17 mouse cellular contexts compared by ENCODE assay signal in the genomic region with DNA sequence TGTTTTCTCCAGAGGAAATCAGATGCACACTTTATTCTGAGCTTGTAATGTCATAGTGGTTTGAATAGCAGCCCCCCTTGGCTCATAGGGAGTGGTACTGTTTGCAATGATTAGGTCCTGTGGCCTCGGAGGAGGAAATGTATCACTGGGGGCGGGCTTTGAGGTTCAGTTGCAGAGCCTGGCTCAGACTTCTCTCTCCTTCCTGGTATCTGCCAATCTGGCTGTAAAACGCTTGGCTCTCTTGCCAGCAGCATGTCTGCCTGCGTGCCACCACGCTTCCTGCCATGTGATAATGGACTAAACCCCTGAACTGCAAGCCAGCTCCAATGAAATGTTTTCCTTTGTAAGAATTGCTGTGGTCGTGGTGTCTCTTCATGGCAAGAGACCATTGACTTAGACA.
DNase-seq lines count a peak whose midpoint lies in the region; ATAC-seq and TF ChIP-seq lines count a peak whose summit lies in the region.
"Had no signal": no experiment of that assay in that cellular context is flagged by ENCODE, and none has a peak within 500 bp of the region (broad histone marks: within the 10 kb centered on the region; RNA-seq: fewer than 3 reads in every experiment).

No protein-coding gene starts in this region.

- 63% methylated on average over 6 of the region's 6 CpGs for WGBS in hindbrain, postnatal 0 days
- WGBS in hindbrain, embryonic 10.5 days, result 83% methylated on average over 6 of the region's 6 CpGs

- peak; percentile 13 for DNase-seq in hindbrain, postnatal 0 days (ENCODE audit: low spot score)
- DNase-seq in hindbrain, embryonic 10.5 days (ENCODE audit: low spot score), result no peak
- DNase-seq in MEL-GATA-1-ER (ENCODE audit: extremely low read depth, low read depth), result peak; percentile 5
- peak; percentile 52 for DNase-seq in skeletal muscle tissue, adult 2 months (ENCODE audit: low read depth, low spot score)
- no peak for DNase-seq in adrenal gland, postnatal 36 days
- DNase-seq: adrenal gland, adult 8-10 months; kidney, adult 11 months; kidney, postnatal 36 days; lung, postnatal 36 days had no signal

- ATAC-seq in hindbrain, postnatal 0 days, result no peak
- ATAC-seq in common myeloid progenitor, adult 5-6 weeks (replicated peaks; ENCODE audit: low read depth, poor library complexity, severe bottlenecking), result peak; percentile 100
- ATAC-seq in cerebellum, adult (ENCODE audit: insufficient number of reproducible peaks, low FRiP score, low TSS enrichment), result no peak
- ATAC-seq: midbrain, embryonic 15.5 days had no signal

- TF ChIP-seq CTCF in hindbrain, postnatal 0 days (IDR thresholded peaks at IDR 0.05; ENCODE audit: low read depth), result no peak

- H3K4me2 ChIP-seq in hindbrain, postnatal 0 days (ENCODE audit: low read depth, low read length), result no peak overlapping the region
- H3K4me2 ChIP-seq: heart, embryonic 13.5 days; hindbrain, embryonic 12.5 days; liver, embryonic 15.5 days; midbrain, embryonic 15.5 days; neural tube, embryonic 13.5 days had no signal

- no peak overlapping the region for H3K4me3 ChIP-seq in hindbrain, postnatal 0 days (ENCODE audit: low read length)
- no peak overlapping the region for H3K4me3 ChIP-seq in hindbrain, embryonic 10.5 days
- H3K4me3 ChIP-seq: heart, embryonic 13.5 days; hindbrain, embryonic 12.5 days; liver, embryonic 15.5 days; midbrain, embryonic 15.5 days; neural tube, embryonic 13.5 days had no signal

- no peak overlapping the region for H3K9ac ChIP-seq in hindbrain, postnatal 0 days (replicated peaks; ENCODE audit: low read length)
- H3K9ac ChIP-seq: heart, embryonic 13.5 days; hindbrain, embryonic 12.5 days; liver, embryonic 15.5 days; midbrain, embryonic 15.5 days; neural tube, embryonic 13.5 days had no signal

- no peaks in the 10 kb centered on the region for H3K9me3 ChIP-seq in hindbrain, postnatal 0 days (ENCODE audit: low read length)
- no peaks in the 10 kb centered on the region for H3K9me3 ChIP-seq in hindbrain, embryonic 10.5 days
- H3K9me3 ChIP-seq: heart, embryonic 13.5 days; hindbrain, embryonic 12.5 days; liver, embryonic 15.5 days; midbrain, embryonic 15.5 days; neural tube, embryonic 13.5 days had no signal

- H3K4me1 ChIP-seq in hindbrain, postnatal 0 days (ENCODE audit: insufficient read depth, low read length), result no peaks in the 10 kb centered on the region
- H3K4me1 ChIP-seq in hindbrain, embryonic 10.5 days (replicated peaks), result 0 out of 2 replicates have a peak, but pooled peaks cover 8% of the 10 kb centered on the region
- H3K4me1 ChIP-seq: heart, embryonic 13.5 days; hindbrain, embryonic 12.5 days; liver, embryonic 15.5 days; midbrain, embryonic 15.5 days had no signal

- no peaks in the 10 kb centered on the region for H3K36me3 ChIP-seq in hindbrain, postnatal 0 days (ENCODE audit: insufficient read depth, low read length)
- no peaks in the 10 kb centered on the region for H3K36me3 ChIP-seq in hindbrain, embryonic 10.5 days
- H3K36me3 ChIP-seq: heart, embryonic 13.5 days; hindbrain, embryonic 12.5 days; liver, embryonic 15.5 days; midbrain, embryonic 15.5 days; neural tube, embryonic 13.5 days had no signal

- no peak overlapping the region for H3K27ac ChIP-seq in hindbrain, postnatal 0 days
- H3K27ac ChIP-seq in hindbrain, embryonic 10.5 days, result no peak overlapping the region
- H3K27ac ChIP-seq: heart, embryonic 13.5 days; hindbrain, embryonic 12.5 days; liver, embryonic 15.5 days; midbrain, embryonic 15.5 days; neural tube, embryonic 13.5 days had no signal

- no peaks in the 10 kb centered on the region for H3K27me3 ChIP-seq in hindbrain, postnatal 0 days (ENCODE audit: insufficient read depth, low read length)
- H3K27me3 ChIP-seq in hindbrain, embryonic 10.5 days (ENCODE audit: insufficient read depth, poor library complexity, severe bottlenecking), result no peaks in the 10 kb centered on the region
- H3K27me3 ChIP-seq: CH12.LX; heart, embryonic 13.5 days; hindbrain, embryonic 12.5 days; liver, embryonic 15.5 days; midbrain, embryonic 15.5 days; neural tube, embryonic 13.5 days had no signal

Comparison
In these comparisons a context has a peak if more than half of its experiments do, and no peak if none do; other contexts are left out.
1. DNase-seq: peak in hindbrain, postnatal 0 days (single experiment), MEL-GATA-1-ER (single experiment) and skeletal muscle tissue, adult 2 months (single experiment); none in hindbrain, embryonic 10.5 days (single experiment) and adrenal gland, postnatal 36 days (0 of 2).